Mouse (Mus musculus) brain, embryonic 14.5 days (tissue): ENCODE data around the gene Mylk.

ENCODE experiments used
- CTCF ChIP-seq: fragments of 200-500 bp; IDR thresholded peaks from 2 replicates; pipeline ENCODE4 v1.5.1; 2012; ENCODE audit warnings: inconsistent platforms, mild to moderate bottlenecking, moderate library complexity, borderline replicate concordance; ENCODE audit not compliant: insufficient read depth, insufficient read length; ENCODE audit errors: extremely low read depth
- POLR2A ChIP-seq: fragments of 200-500 bp; IDR thresholded peaks from 2 replicates; pipeline ENCODE4 v1.6.1; 2012; ENCODE audit warnings: mild to moderate bottlenecking, inconsistent platforms, borderline replicate concordance; ENCODE audit not compliant: poor library complexity, insufficient read depth, insufficient read length, severe bottlenecking; ENCODE audit errors: extremely low read depth

- TF ChIP-seq POLR2A (no peak), CTCF (no peak)
Observed at GRCm38 (mm10) chr16:35007361-35007760, 262.4 kb downstream of the Mylk start.
